Mouse (Mus musculus): ENCODE results near the gene Sertad2. TPM values are rescaled to one million over a fixed set of nuclear protein-coding genes. Genes with fewer than 3 reads are reported as not detected.

Sertad2 gene
- total RNA-seq, 4 experiments from 2014 or later, result 12.2 to 21.3 (median 14.4) TPM

Other genes with a start within 250 kb of the Sertad2 start
- gene Slc1a4, start 210.5 kb upstream of the Sertad2 start, total RNA-seq (2022), result 10 to 100 TPM in 1 of 4 experiments, 1 to 10 TPM in 3; 8.3 to 10.8 (median 9.3) TPM
- 10 to 100 TPM; 61.6 to 66.6 (median 62.4) TPM for gene Aftph, start 198.3 kb downstream of the Sertad2 start, total RNA-seq (2022)